Mouse (Mus musculus): Measurements from ENCODE around the gene Prps1.
"Not testable (repeated sequence)": the region's sequence is repeated elsewhere in the genome, so short reads cannot be mapped to it uniquely, and the experiment has no call there.

The Prps1 gene

DNA sequence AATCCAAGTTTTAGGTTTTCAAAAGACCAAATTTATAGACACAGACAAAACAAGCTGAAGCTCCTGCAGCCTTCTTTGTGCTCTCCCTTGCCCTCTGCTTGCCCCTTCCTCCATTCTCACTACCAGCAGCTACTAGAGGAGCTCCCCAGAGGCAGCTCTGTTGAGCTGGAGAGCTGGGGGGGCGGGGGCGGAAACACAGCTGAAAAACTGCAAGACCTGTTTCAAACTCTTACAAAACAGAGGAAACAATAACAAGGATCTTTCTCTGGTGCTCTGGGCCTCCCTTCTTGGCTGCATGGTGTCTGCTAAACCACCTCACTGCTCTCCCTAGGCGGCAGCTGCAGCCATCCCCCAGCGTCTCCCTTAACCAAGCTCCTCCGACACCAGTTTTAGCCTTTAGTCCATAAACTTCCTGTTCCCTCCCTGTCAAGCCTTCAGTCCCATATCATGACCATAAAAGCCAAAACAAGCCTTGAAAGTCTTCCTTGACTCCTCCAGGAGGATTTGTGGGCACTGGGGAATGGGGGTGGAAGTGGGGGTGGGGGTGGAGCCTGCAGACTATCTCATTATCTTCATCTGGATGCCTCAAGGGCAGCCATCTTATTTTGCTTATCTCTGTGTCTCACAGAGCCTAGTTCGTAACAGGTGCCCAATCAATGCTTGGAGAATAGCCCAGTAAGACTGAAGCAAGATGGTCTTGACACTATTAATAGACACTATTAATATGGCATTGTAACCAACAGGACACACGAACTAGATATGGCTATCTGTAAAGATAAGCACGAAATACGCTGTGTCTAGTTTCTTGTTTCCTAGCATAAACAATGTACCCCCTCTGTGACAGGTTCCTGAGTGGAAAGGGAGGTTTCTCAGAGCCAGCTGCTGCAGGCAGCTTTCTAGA lies 45.2 kb downstream of the Prps1 start:
- no peak for DNase-seq

DNA sequence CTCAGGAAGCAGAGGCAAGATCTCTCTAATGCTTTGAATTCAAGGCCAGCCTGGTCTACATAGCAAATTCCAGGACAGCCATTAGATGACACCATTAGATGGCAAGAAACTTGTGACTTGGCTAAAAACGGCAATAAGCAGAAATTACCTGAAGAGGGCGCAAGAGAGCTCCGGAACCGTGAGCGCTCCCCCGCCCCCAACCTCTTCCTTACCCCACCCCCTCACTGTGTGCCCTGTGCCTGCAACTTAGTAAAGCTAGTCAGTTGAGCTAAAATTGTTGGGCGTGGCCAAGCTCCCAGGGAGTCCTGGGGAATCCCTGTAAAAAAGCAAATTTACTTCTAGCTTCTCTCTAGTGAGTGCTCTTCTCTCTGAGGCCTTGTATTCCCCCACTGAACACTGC lies 47.5 kb downstream of the Prps1 start:
- peak; percentile 81 for DNase-seq

DNA sequence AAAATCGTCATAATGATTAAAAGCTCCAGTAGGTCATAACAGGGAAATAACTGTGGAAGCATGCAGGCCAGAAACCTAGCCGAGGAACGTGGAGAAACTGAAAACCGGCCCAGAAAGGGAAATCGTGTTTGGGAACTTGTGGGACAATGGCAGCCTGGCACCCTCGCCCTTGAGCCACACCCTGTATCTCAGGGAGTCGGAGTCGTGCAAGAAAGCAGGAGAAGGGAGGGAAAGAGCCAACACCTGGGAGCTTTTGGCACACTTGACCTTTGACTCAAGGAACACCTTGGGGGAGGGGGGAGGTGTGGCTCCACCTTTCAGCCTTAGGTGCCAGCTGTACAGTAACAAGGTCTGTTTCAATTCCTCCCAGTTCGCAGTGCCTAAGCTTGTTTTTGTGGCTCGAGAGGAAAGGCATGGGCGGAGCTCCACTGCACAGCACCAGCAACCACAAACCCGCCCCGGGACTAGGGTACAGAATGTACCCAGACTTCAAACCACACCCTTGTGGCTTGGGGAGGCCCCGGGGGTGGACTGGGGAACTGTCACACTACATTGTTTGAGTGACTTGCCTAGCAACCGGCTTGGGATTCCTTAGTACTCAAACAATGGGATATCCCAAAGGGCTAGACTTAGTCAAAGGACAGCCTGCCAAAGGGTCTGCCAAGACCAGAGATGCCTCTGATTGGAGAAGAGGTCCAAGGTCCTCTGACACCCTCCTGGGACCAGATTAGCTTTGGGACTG lies 49.3 kb downstream of the Prps1 start:
- peak; percentile 73 to 90 for DNase-seq

DNA sequence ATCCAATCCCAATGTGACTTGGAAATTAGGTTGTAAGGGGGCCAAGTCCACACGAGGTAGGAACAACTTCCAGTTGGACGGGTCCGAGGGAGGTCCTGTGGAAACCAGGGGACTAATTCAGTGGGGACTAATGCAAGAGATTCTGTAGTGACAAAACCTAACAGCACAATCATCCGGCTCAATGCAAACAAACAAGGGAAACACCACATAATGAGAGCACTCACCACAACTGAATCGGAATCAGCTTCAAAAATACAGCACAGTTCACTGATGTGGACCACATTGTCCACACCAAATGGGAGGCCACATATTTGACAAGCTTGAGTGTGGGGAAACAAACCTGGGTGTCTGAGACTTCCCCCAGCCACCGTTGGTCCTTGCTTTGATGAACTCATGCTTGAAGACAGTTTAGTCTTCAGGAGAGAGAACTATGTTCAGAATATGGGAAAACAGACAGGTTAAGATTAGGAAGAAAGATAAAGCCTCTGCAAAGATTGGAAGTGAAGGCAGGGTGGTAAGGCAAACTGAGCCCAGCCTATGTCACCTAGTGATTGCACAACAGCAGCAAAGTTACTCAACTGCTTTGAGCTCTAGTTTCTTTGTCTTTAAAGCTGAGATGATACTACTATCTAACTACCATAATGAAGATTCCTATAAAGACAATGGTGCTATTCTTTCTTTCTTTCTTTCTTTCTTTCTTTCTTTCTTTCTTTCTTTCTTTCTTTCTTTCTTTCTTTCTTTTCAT lies 50.2 kb downstream of the Prps1 start:
- DNase-seq, result no peak

DNA sequence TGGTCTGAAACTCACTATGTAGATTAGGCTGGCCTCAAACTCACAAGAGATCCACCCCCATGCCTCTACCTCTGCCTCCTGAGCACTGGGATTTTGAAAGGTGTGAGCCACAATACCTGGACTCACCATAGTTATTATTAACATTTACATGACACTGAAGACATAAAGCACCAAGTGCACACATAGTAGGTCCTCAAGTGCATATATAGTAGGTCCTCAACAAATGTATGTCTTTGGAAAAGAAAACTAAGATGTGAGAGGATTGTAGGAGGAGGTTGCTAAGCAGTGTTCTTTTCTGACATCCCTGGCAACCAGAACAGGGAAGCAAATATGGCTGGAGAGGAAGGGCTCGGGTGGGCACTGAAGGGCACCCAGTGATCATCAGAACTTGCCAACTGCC lies 51.0 kb downstream of the Prps1 start:
- no peak for DNase-seq

DNA sequence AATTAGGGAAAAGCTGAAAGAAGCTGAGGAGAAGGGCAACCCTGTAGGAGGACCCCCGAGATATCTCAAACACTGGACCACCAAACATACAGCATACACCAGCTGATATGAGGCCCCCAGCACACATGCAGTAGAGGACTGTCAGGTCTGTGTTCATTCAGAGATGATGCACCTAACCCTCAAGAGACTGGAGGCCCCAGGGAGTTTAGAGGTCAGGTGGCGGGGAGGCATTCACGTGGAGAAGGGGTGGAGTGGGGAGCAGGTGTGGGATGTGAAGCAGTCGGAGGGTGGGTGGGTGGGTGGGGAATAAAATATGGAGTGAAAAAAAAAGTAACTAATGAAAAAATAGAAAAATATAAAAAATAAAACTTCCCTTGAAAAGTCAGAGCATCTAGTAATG lies 52.4 kb downstream of the Prps1 start:
- not testable (repeated sequence) for DNase-seq

DNA sequence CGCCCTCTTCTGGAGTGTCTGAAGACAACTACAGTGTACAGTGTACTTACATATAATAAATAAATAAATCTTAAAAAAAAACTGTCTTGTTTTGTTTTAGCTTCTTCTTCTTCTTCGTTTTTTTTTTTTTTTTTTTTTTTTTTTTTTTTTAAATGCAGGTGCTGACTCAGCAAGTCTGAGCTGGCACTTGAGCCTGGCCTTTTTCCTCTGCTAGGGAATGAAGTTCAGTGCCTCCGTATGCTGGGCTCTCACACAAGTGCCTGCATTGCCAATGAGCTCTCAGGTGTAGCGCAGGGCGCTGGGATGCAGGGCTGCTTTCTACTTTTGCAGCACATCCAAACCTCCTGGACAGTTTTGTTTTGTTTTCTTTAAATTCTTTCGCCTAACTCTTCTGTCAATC lies 53.4 kb downstream of the Prps1 start:
- peak in 1 of 2 experiments; percentile 35 for DNase-seq

DNA sequence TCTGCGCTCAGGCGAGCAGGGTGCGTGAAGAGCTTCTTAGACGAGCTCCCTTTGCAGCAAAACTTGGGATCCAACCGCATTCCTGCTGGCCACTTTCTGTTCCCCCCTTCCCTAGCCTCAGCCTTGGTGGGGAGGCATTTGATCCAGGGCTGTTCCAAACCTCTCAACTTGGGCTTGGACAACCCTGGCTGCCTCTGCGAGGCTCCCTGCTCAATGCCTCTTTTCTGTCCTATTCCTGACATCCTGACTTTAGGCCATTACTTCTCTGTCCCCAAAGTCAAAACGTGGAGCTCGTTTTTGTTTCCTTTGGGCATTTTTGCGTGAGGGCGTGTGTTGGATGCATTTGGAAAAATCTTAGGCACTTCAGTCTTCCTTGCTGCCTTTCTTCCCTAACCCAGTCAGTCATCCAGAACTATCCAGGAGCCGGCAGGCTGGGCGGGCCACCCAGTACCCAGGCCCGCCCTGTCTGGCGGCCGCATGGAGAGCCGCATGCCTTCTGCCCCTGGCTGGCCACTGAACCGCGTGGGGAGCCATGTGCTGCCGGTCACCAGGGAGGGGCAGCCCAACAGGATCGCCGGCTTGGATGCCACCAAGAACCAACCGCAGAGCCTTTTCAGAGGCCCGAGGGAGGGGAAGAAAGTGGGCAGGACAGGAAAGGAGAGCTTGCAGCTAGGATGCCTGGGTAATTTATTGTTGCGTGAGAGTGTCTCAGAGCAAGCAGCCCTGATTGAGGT lies 54.5 kb downstream of the Prps1 start:
- peak; percentile 87 to 93 for DNase-seq

DNA sequence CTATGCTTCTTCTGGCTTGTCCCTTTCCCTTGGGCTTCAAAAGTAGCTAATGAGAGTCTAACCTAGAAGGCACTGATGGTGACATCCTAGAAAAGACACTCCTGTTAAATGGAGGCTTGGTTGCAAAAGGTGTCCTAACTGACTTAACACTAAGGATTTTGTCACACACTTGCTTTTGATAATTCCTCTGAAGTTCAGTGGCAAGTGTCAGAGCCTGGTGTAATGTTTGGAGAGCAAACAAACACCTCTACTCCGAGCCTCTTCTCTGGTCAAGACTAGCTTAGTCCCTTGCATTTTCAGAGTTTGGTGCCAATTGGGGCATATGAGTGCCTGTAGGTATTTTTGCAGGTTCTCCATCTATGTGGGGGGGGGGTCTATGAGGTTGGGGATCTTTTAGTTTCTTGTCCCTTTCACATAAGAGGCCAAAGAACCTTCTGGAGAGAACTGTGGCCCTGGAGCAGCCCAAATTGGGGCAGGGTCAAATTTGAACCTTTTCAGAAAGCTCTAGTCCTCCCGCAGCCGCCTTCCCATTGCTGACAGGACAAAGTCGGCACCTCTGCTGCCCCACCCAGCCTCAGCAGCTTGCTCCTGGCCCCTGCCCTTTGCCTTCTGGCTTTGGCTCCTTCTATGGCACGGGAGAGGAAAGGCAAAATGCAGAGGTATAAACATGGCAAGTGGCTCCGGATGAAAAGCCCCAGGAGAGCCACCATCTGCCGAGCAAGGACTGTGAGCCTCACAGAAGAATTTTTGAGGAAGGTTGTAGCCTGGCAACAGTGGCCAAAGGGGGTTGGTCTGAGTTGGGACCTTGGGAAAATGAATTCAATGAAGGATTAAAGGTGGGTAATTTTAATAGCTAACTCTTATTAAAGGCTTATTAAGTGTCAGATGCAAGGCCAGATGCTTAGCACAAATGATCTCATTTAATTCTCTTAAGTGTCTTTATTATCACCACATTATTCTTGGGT lies 55.6 kb downstream of the Prps1 start:
- DNase-seq, result peak; percentile 49 to 57

DNA sequence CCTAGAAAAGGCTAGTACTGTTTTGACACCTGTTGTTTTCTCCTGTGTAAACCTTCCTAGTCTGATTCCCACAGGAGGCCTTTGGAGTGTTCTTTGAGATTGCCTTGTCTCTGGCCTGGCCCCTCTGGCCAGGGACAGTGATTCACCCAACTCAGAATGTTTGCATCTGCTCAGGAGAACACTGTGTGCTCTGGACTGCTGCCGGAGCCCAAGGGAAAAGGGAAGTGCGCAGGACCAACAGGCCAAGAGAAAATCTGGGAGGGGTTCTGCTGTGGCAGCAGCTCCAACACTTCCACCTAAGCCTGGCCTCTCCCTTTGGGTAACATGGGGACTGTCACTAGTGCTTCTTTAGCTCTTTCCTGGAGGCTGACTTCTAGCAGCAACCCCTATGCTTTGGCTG lies 57.0 kb downstream of the Prps1 start:
- DNase-seq, result peak in 1 of 2 experiments; percentile 39

DNA sequence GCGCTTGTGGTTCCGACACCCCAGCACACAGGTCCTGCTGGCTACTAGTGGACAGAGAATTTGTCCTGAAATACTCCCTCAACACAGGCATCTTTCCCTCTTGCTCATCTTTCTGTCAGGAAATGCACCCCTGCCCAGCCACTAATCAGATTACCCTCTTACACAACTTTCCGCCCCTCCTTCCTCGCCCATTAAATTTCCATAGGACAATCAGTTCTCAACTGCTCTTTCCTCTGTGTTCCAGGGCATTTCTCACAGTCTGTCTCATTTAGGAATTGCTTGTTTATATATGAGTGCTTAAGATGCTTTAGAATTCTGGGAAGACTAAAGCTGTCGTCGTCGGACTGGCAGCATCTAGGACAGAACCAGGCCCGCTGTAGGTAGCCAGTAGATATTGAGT lies 61.9 kb downstream of the Prps1 start:
- DNase-seq, result no peak

DNA sequence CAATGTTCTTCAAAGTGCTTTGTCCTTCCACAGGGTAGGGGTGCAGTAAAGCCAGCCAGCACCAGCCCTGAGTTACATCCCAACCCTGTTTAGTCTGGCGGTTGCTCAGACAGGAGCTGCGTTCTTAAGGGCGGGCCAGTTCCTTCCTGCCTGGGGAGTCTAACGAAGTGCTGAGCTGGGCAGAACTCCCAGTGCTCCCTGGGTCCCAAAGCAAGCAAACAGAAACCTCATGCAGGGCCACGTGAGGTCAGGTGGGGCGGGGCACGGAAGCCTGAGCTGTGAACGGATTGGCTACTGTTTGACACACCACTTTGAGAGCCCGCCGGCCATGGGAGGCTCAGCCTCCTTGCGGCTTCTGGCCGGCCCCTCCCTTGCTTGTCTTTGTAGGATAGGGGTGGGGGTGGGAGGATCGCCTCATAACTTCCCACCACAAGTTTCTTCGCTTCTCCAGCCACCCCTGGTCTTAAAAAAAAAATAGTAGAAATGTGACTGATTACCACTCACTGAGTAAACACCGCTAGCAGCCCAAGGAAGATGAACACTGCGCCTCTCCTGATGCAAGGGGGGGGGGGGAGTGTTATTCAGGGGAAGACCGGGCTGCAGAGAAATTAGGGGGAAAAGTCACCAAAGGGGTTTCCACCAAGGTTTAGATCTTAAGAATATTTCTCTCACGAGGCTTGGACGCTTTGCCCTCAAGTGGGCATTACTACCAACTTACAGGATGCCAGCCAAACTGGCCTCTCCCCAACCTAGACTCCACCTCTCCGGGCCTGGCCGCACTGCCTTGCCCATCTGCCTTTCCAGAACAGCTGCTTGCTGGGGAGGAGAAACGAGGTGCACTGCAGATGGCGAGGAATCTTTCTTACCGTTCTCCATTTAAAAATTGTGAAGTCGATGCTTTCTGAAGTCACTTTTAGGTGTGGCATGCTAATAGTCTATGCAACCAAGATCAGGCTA lies 64.0 kb downstream of the Prps1 start:
- DNase-seq, result peak; percentile 96 to 98

DNA sequence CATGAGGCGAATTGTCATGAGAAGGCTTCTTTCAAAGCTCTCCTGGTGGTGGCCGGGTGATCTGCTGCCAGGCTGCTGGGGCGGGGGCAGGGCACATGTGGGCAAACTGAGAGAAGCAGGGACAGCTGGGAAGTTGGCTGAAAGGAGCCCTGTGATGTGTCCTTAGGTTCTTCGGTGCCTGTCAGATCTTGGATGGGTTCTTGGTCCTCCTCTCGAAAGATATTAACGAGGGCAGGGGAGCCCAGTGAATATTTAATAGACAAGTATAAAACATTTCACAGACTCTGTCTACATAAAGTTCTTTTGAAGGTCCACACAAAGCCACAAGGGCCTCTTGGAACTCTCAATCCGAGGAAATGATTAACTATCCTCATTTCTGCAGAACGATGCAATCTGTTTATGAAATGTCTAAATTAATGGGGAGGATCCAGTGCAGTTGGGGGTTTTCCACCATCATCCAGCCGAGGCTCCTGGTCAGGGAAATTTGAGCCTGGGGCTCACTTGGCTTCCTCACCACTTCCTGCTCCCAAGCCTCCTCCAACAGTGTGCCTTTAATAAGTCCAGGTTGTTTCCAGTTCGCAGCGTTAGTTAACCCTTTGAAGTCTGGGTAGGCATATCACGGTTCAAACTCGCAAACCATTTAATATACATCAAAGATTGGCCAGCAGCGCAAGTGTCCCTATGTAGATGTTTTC lies 65.8 kb downstream of the Prps1 start:
- peak; percentile 73 to 77 for DNase-seq

DNA sequence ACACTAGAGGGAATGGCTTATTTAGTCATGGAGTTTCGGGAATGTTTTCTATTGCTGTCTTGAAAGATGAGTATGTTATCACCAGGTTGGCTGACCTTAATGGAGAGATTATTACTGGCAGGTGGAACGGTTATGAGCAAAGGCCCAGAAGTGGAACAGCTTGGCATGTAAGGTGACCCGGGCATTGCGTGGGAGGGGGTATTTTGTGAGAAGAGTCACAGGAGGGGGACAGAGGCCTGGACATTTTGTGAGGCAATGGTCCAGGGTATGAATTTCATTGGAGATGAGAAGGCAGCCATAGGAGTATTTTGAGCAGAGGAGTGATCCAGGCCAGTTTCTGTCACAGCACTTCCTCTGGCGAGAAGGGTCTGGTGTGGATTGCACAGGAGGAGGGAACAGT lies 67.8 kb downstream of the Prps1 start:
- DNase-seq, result no peak
